Mouse (Mus musculus): ENCODE data around the gene Mast4.

DNA sequence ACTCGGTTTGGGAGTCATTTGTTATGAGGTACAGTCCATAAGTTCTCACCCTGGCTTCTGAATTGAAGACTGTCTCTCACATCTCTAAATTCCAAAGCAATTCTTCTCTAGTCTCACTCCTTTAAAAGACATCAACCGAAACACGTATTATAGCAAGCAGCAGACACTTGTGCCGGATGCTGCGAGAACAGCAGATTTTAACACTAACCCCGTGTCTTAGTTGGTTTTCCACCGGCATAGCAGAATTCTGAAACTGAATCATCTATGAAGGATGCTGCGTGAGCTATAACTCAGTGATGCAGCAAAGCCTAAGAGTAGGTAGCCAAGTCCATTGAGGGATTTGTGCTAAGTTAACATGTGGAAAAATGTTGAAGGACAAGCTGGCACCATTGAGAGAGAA lies 10.5 kb upstream of the Mast4 start:
- TF ChIP-seq CTCF (IDR thresholded peaks at IDR 0.05; ENCODE audit: low read depth, low read length) (no peak), POLR2A (IDR thresholded peaks at IDR 0.05; ENCODE audit: extremely low read depth, insufficient read depth, low read length) (no peak)
